Mouse (Mus musculus) neural tube, embryonic 12.5 days (tissue): ENCODE measurements around the gene Msi2. TPM values are rescaled to one million over a fixed set of nuclear protein-coding genes. Genes with fewer than 3 reads are reported as not detected.

Source experiments
- ATAC-seq: fragments of 200-750 bp; cut with Nextera tagmentation; 2 replicates; pipeline ENCODE4 v1.8.0; 2017; ENCODE audit warnings: low read depth, mild to moderate bottlenecking, moderate TSS enrichment, moderate library complexity; ENCODE audit not compliant: low FRiP score
- H3K27ac ChIP-seq: fragments of 300-500 bp; sonication (generic); 2 replicates; pipeline ENCODE4 v1.5.1; 2016
- H3K27me3 ChIP-seq: fragments of 300-500 bp; sonication (generic); replicated peaks from 2 replicates; pipeline ENCODE4 v1.6.1; 2016; ENCODE audit warnings: mild to moderate bottlenecking
- H3K36me3 ChIP-seq: fragments of 300-500 bp; sonication (generic); 2 replicates; pipeline ENCODE4 v1.6.1; 2016; ENCODE audit warnings: mild to moderate bottlenecking
- H3K4me1 ChIP-seq: fragments of 300-500 bp; sonication (generic); 2 replicates; pipeline ENCODE4 v1.6.1; 2016
- H3K4me2 ChIP-seq: fragments of 300-500 bp; sonication (generic); replicated peaks from 2 replicates; pipeline ENCODE4 v1.6.1; 2016; ENCODE audit warnings: mild to moderate bottlenecking
- H3K4me3 ChIP-seq: fragments of 300-500 bp; sonication (generic); 2 replicates; pipeline ENCODE4 v1.5.1; 2016
- H3K9ac ChIP-seq: fragments of 300-500 bp; sonication (generic); 2 replicates; pipeline ENCODE4 v1.6.1; 2016; ENCODE audit warnings: mild to moderate bottlenecking
- H3K9me3 ChIP-seq: fragments of 300-500 bp; sonication (generic); 2 replicates; pipeline ENCODE4 v1.6.1; 2016; ENCODE audit warnings: mild to moderate bottlenecking
- WGBS: fragments of 180-500 bp; shearing (Covaris S2); methylation state at CpG from one replicate; pipeline ENCODE4 v1.1.7; 2016; 5-methylcytosine and 5-hydroxymethylcytosine counted together
- polyA plus RNA-seq: library from polyadenylated mRNA; unstranded; fragments of >200 nt; fragmentation: Nextera tagmentation; extraction: Ambion mirVana; gene quantifications from 2 replicates; pipeline ENCODE4 v1.2.1, GENCODE M21; 2016

Msi2 gene
- polyA plus RNA-seq, 1 experiment from 2014 or later: 27.9 TPM

DNA sequence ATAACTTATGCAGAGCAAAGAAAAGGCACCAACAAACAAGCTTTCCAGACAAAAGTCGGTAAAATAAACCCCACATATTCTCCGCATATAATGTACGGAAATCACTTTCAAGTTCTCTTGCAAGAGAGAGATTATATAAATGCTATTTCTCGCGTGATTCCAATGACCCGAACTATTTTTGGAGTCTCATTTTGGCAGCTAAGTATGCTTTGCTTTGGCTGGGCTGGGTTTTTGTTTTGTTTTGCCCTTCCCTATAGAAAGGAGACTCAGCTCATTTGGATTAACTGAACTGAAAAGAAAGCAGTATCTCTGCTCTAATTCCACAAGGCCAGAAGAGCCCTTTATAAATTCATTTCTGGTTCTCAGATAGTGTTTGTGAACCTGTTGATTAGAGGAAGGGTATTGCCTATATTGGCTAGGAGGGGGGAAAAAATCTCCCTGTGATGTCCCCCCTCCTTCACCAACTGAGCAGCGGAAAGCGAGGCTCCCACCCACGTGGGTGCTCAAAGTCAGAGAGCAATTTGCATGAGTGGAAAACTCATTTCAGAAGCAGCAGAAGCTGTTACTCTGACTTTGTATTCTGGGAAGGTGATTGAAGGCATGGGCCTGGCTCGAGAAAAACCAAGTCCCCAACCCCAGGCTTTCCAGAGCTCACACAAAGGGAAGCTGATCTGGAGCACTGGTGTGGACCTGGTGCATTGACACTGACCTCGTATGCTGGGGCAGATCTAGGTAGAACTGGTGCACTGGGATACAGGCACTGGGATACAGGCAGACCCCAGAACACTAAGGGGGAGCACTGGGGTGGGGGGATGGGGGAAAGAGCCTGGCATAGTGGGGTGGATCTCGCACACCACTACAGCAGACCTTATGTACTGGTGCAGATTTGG, 201.5 kb downstream of the Msi2 start:
- Histone ChIP-seq H3K9ac (no peak overlapping the region), H3K4me1 (peaks cover 65% of the 10 kb centered on the region), H3K9me3 (no peaks in the 10 kb centered on the region), H3K36me3 (0 out of 2 replicates have a peak, but pooled peaks cover 3% of the 10 kb centered on the region), H3K4me3 (no peak overlapping the region), H3K27ac (no peak overlapping the region), H3K4me2 (no peak overlapping the region), H3K27me3 (no peaks in the 10 kb centered on the region)
- no peak for ATAC-seq
- WGBS: 73% methylated on average over 12 of the region's 12 CpGs

DNA sequence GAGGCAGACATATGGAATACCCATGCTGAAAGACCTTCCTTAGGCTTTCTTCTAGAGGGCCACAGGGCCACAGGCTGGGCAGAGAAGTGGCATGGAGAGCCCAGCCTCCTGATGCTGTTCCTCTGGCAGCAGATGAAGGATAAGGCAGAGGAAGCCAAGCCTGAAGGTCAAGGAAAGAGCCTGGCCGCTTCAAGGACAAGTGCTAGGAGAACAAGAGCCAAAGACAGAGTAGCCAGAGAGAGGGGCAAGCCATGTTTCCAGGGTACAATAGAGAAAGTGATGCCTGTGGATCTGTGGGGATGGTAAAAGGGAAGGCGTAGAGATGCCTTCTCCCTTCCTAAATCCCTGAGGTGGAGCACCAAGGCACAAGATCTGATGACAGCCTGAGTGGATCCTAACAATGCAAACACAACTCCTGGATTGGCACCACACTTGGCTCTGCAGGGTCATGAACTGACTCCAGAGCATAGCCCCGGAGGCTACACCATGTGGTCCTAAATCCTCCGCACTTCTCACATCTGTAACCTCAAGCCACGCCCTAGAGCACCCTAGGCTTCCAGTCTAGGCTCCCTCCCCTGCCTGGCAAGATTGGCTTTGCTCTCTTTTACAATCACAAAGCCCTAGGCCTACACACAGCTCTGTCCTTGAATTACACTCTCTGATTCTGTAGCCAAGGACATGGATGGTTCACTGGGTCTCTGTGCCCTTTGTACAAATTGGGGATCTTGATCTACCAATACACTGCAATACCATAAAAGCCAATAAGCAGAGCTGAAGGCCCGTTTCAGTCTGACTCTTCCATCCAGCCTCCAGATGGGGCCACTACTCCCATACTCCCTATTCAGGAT, 202.4 kb downstream of the Msi2 start:
- ATAC-seq: no peak
- WGBS: 66% methylated on average over 6 of the region's 6 CpGs
- no peak overlapping the region for H3K4me3 ChIP-seq
- no peaks in the 10 kb centered on the region for H3K27me3 ChIP-seq
- H3K36me3 ChIP-seq: 0 out of 2 replicates have a peak, but pooled peaks cover 3% of the 10 kb centered on the region
- no peak overlapping the region for H3K27ac ChIP-seq
- peaks cover 57% of the 10 kb centered on the region for H3K4me1 ChIP-seq
- no peak overlapping the region for H3K9ac ChIP-seq
- no peak overlapping the region for H3K4me2 ChIP-seq
- H3K9me3 ChIP-seq: no peaks in the 10 kb centered on the region

DNA sequence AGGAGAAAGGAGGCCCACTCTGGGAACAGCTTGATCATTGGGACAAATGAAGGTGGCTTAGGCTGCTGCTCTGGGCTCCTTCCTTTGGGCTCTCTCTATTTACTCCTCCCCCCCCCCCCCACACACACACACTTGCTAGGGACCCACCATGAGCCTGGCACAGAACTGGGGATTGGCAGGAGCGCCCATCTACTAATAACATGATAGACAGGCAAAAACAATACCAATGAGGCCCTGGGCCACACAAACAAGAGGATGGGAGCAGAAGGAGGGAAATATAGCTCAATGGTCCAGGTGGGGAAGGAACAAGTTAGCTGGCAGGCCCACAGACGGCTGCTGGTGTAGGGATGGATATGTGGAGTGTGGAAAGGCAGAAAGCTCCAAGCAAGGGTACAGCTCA, 203.0 kb downstream of the Msi2 start:
- ATAC-seq: no peak
- peaks cover 50% of the 10 kb centered on the region for H3K4me1 ChIP-seq
- no peak overlapping the region for H3K9ac ChIP-seq
- no peaks in the 10 kb centered on the region for H3K27me3 ChIP-seq
- 81% methylated on average over 2 of the region's 2 CpGs for WGBS
- H3K27ac ChIP-seq: no peak overlapping the region
- H3K4me2 ChIP-seq: no peak overlapping the region
- H3K36me3 ChIP-seq: 0 out of 2 replicates have a peak, but pooled peaks cover 3% of the 10 kb centered on the region
- no peaks in the 10 kb centered on the region for H3K9me3 ChIP-seq
- H3K4me3 ChIP-seq: no peak overlapping the region

DNA sequence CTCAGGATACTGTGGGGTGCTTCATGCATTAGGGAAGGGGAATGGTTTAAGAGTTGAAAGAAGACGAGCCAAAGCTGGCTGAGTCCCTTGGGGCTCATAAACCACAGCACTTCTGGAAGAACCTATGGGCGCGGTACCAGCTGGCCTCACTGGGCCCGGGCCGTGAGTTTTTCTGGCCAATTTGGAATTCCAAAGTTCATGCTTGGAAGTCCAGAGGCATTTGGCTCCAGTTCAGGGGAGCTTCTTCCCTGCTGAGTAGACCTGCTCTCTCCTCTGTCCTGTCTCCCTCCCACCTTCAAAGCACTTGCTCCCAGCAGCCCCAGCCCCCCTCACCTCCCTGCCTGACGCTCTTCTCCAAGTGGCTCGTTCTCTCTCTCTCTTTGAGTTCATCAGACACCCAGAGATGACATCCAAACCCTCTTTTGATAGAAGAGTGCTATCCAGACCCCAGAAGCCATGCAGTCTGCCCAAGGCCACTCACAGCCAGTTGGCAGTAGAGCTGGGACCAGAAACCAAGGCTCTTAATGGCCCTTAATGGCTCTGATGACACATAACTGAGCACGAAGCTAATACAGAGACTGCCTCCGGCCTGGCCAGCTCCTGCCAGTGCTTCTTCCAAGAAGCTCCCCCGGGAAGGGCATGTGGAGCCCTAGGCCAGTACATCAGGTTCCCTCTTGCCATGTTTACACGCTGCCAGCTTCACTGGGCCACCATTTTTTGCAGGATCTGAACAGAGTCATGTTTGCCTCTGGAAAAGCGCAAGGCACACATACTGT, 204.0 kb downstream of the Msi2 start:
- Histone ChIP-seq H3K4me1 (peaks cover 52% of the 10 kb centered on the region), H3K4me3 (no peak overlapping the region), H3K4me2 (no peak overlapping the region), H3K27ac (0 out of 2 replicates have a peak overlapping the region, but pooled peaks have one; percentile 2), H3K36me3 (0 out of 2 replicates have a peak, but pooled peaks cover 3% of the 10 kb centered on the region), H3K9me3 (no peaks in the 10 kb centered on the region), H3K9ac (no peak overlapping the region), H3K27me3 (no peaks in the 10 kb centered on the region)
- WGBS: 77% methylated on average over 12 of the region's 12 CpGs
- no peak for ATAC-seq

DNA sequence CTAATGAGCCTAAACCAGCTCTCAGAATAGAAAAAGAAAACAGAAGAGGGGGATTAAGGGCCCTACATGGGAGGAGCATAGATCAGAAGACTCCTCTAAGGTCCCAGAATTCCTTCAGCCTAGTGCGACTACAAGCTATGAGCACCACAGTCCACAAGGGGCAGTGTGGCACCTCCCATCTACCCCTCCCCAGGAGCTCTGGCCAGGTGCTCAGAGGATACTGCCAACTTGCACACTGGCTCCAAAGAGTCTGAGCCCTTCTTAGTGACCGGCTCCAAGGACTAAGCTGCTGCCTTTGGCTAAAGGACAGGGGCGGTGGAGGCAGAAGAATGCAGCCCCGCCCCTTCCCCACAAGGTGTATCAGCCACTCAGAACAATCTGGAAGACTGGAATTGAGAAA, 205.7 kb downstream of the Msi2 start:
- 43% methylated on average over 4 of the region's 4 CpGs for WGBS
- peaks cover 66% of the 10 kb centered on the region for H3K4me1 ChIP-seq
- H3K4me2 ChIP-seq: no peak overlapping the region
- H3K4me3 ChIP-seq: no peak overlapping the region
- H3K9ac ChIP-seq: no peak overlapping the region
- H3K27me3 ChIP-seq: no peaks in the 10 kb centered on the region
- no peaks in the 10 kb centered on the region for H3K9me3 ChIP-seq
- ATAC-seq: no peak
- H3K36me3 ChIP-seq: no peaks in the 10 kb centered on the region
- H3K27ac ChIP-seq: no peak overlapping the region

DNA sequence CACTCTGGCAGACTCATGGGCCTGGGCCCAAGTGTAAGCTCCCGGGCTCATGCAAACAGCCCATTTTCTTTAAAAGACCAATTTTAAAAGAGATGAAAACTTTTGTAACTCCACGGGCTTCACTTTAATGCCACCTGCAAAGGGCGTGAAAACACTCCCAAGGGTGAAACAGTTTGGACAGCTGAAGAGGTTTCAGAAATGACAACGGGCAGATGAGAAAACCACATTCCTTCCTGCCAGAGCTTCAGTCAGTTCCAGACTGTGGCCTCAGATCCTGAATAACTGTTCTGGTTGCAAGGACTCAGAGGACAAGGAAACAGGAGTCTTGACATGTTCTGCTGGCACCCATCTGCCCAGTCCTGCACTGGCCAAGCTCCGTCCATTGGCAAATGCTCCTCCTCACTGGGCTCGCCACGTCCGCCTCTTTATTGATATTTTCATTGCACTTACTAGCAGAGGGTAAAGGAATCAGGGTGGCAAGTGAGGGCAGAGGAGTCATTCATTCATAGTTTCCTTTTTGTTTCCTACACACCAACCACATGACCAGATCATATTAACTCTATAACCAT, 207.9 kb downstream of the Msi2 start:
- WGBS: 86% methylated on average over 8 of the region's 8 CpGs
- Histone ChIP-seq H3K4me2 (no peak overlapping the region), H3K9ac (no peak overlapping the region), H3K27me3 (no peaks in the 10 kb centered on the region), H3K4me3 (no peak overlapping the region), H3K36me3 (no peaks in the 10 kb centered on the region), H3K4me1 (peaks cover 67% of the 10 kb centered on the region), H3K27ac (no peak overlapping the region), H3K9me3 (no peaks in the 10 kb centered on the region)
- ATAC-seq: no peak

DNA sequence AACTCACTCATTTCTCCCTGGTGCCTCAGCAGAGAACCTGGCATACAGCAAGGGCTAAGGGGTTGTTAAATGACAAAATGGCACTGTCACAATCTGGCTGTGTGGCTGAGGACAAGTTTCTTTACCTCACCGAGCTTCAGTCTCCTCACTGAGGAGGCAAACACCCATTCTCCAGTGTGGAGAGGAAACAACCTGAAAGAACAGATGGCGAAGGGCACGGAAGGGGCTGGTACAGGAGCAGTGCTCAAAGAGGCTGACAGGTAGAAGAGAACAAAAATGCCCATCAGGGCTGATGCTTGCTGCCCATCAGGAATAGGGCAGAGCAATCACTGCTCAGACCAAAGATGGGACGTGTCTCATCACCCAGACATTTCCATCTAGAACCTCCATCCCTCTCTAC, 208.8 kb downstream of the Msi2 start:
- Histone ChIP-seq H3K9me3 (no peaks in the 10 kb centered on the region), H3K27ac (no peak overlapping the region), H3K36me3 (no peaks in the 10 kb centered on the region), H3K4me2 (no peak overlapping the region), H3K9ac (no peak overlapping the region), H3K4me1 (peaks cover 64% of the 10 kb centered on the region), H3K4me3 (no peak overlapping the region), H3K27me3 (no peaks in the 10 kb centered on the region)
- 90% methylated on average over 4 of the region's 4 CpGs for WGBS
- no peak for ATAC-seq

DNA sequence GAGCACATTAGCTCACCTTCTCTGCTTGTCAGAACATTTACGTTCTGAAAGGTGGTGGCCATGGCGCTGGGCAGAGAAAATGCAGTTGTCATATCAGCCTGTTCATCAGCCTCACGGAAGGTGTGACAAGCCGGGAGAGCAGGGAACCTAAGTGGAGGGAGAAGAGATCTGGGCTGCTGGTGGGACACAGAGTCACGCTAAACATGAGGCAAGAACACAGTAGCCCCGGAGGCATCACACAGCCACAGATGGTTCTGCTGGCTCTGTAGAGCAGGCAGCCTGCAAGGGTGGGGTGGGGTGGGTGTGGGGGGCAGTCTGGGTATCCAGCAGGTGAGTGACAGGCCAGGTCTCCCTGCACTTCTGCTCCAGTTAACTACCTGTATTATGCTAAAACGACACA, 210.2 kb downstream of the Msi2 start:
- Histone ChIP-seq H3K4me3 (no peak overlapping the region), H3K27ac (no peak overlapping the region), H3K4me2 (no peak overlapping the region), H3K27me3 (no peaks in the 10 kb centered on the region), H3K4me1 (peaks cover 52% of the 10 kb centered on the region), H3K9me3 (no peaks in the 10 kb centered on the region), H3K9ac (no peak overlapping the region), H3K36me3 (no peaks in the 10 kb centered on the region)
- ATAC-seq: no peak
- 72% methylated on average over 7 of the region's 7 CpGs for WGBS

DNA sequence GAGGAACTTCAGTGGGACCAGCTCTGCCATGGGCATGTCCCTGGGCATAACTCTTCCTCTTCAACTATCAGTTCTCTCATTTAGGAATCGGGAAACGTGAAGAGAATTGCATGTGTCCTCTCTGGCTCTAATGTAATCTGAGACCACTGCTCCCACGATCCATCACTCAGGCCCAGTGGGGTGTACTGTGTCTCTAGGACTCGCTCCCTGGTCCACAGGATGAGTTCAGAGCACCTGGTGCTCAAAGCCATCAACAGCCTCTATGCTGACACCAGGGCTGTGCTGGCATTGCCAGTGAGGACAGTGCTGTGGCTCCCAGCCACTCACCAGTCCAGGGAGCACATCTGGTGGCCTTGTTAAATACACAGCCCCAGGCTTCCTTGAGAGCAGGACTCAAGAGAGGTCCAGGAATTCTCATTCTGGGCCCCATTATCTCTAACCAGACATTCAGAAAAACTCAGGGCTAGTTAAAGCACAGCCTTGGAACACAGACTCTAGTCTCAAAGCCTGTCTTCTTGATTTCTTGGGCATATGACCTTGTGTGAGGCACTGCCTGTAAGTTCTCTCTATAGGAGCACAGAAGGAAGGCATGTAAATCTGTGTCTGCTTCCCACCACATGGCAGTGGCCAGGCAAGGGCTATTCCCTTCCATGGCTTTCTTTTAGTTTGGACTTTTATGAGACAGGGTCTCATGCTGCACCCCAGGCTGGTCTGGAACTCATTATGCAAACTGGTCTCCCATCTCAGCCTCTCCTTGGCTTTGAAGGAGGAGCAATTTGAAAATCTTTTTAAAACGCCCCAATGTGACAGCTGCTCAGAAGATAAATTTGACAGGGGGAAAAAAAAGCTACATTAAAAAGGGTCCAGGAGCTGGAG, 211.5 kb downstream of the Msi2 start:
- Histone ChIP-seq H3K27ac (no peak overlapping the region; the same call in 1 of the 2 replicates), H3K4me1 (peaks cover 49% of the 10 kb centered on the region), H3K4me2 (no peak overlapping the region), H3K4me3 (no peak overlapping the region), H3K9ac (no peak overlapping the region), H3K27me3 (no peaks in the 10 kb centered on the region), H3K36me3 (no peaks in the 10 kb centered on the region), H3K9me3 (no peaks in the 10 kb centered on the region)
- 33% methylated on average over 5 of the region's 5 CpGs for WGBS
- ATAC-seq: no peak

DNA sequence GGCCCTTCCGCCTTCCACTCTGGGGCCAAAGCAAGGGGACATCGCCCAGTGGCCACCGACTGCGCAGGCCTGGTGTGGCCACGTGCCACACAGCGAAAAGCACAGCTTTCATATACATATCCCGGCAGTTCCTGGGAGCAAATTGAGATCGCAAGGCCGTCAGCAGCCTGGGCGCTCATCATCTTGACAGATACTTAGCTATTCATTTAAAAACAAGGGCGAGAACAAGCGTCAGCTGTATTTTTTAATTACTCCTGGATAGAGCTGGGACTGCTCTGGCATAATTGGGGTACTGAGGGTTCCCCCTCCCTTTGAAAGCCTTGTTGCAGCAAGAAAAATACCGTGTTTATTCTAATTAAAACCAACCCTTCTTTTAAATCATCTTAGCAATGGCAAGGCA, 212.2 kb downstream of the Msi2 start:
- Histone ChIP-seq H3K4me2 (no peak overlapping the region), H3K27ac (no peak overlapping the region), H3K4me3 (no peak overlapping the region), H3K4me1 (peaks cover 56% of the 10 kb centered on the region), H3K9me3 (no peaks in the 10 kb centered on the region), H3K36me3 (no peaks in the 10 kb centered on the region), H3K9ac (no peak overlapping the region), H3K27me3 (no peaks in the 10 kb centered on the region)
- WGBS: 69% methylated on average over 13 of the region's 13 CpGs
- ATAC-seq: no peak

DNA sequence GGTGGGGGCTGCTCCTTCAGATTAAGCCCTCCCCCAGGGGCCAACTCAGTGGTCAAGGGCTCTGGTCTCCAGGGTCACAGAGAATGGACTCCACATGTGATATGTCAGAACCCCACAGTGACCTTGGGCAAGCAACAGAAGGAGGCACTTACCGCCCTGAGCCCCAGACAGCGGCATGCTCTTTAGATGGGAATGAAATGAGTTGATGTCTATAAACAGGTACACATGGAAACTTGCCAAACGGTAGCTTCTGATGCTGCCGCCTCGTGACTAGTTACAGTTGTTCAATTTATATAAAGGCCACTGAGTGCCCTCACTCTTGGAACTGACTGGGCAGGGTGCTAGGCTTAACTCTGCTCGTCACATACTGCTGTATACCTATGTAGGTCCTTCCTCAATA, 215.7 kb downstream of the Msi2 start:
- Histone ChIP-seq H3K9me3 (no peaks in the 10 kb centered on the region), H3K27me3 (no peaks in the 10 kb centered on the region), H3K4me2 (no peak overlapping the region), H3K4me3 (no peak overlapping the region), H3K4me1 (peaks cover 60% of the 10 kb centered on the region), H3K36me3 (no peaks in the 10 kb centered on the region), H3K27ac (no peak overlapping the region), H3K9ac (no peak overlapping the region)
- 84% methylated on average over 6 of the region's 6 CpGs for WGBS
- no peak for ATAC-seq
